Mouse (Mus musculus) kidney, embryonic 14.5 days (tissue): ENCODE measurements around the gene Wbp2nl. TPM values are rescaled to one million over a fixed set of nuclear protein-coding genes. Genes with fewer than 3 reads are reported as not detected.

ENCODE experiments used
- ATAC-seq: fragments of 200-750 bp; cut with Nextera tagmentation; 2 replicates; pipeline ENCODE4 v1.8.0; 2017; ENCODE audit warnings: moderate number of reproducible peaks, mild to moderate bottlenecking, moderate TSS enrichment, moderate library complexity; ENCODE audit not compliant: low FRiP score, low TSS enrichment
- H3K27ac ChIP-seq: fragments of 300-500 bp; sonication (generic); 2 replicates; pipeline ENCODE4 v1.5.1; 2014; ENCODE audit warnings: low read depth, mild to moderate bottlenecking, low read length, moderate library complexity, mixed read lengths
- H3K27me3 ChIP-seq: fragments of 300-500 bp; sonication (generic); 2 replicates; pipeline ENCODE4 v1.6.1; 2014; ENCODE audit warnings: mild to moderate bottlenecking, low read length; ENCODE audit not compliant: control insufficient read depth, insufficient read depth
- H3K36me3 ChIP-seq: fragments of 300-500 bp; sonication (generic); 2 replicates; pipeline ENCODE4 v1.6.1; 2014; ENCODE audit warnings: low read length, mixed read lengths; ENCODE audit not compliant: control insufficient read depth, insufficient read depth
- H3K4me1 ChIP-seq: fragments of 300-500 bp; sonication (generic); 2 replicates; pipeline ENCODE4 v1.6.1; 2014; ENCODE audit warnings: low read length, mixed read lengths; ENCODE audit not compliant: control insufficient read depth, insufficient read depth
- H3K4me2 ChIP-seq: fragments of 300-500 bp; sonication (generic); replicated peaks from 2 replicates; pipeline ENCODE4 v1.6.1; 2014; ENCODE audit warnings: low read depth, mild to moderate bottlenecking, low read length
- H3K4me3 ChIP-seq: fragments of 300-500 bp; sonication (generic); 2 replicates; pipeline ENCODE4 v1.5.1; 2014; ENCODE audit warnings: mild to moderate bottlenecking, low read length
- H3K9ac ChIP-seq: fragments of 300-500 bp; sonication (generic); 2 replicates; pipeline ENCODE4 v1.6.1; 2014; ENCODE audit warnings: low read depth, mild to moderate bottlenecking, low read length, moderate library complexity
- H3K9me3 ChIP-seq: fragments of 300-500 bp; sonication (generic); 2 replicates; pipeline ENCODE4 v1.6.1; 2016; ENCODE audit warnings: low read length; ENCODE audit not compliant: control insufficient read depth
- WGBS: fragments of 180-500 bp; shearing (Covaris S2); extraction: QIAGEN DNeasy Blood & Tissue Kit; methylation state at CpG from one replicate; pipeline ENCODE4 v1.1.7; 2014; 5-methylcytosine and 5-hydroxymethylcytosine counted together
- polyA plus RNA-seq: library from polyadenylated mRNA; unstranded; fragments of >200 nt; fragmentation: Nextera tagmentation; extraction: Ambion mirVana; gene quantifications from 2 replicates; pipeline ENCODE4 v1.2.1, GENCODE M21; 2014

The Wbp2nl gene
- 0.23 and 0.65 TPM in 2 replicates for polyA plus RNA-seq

DNA sequence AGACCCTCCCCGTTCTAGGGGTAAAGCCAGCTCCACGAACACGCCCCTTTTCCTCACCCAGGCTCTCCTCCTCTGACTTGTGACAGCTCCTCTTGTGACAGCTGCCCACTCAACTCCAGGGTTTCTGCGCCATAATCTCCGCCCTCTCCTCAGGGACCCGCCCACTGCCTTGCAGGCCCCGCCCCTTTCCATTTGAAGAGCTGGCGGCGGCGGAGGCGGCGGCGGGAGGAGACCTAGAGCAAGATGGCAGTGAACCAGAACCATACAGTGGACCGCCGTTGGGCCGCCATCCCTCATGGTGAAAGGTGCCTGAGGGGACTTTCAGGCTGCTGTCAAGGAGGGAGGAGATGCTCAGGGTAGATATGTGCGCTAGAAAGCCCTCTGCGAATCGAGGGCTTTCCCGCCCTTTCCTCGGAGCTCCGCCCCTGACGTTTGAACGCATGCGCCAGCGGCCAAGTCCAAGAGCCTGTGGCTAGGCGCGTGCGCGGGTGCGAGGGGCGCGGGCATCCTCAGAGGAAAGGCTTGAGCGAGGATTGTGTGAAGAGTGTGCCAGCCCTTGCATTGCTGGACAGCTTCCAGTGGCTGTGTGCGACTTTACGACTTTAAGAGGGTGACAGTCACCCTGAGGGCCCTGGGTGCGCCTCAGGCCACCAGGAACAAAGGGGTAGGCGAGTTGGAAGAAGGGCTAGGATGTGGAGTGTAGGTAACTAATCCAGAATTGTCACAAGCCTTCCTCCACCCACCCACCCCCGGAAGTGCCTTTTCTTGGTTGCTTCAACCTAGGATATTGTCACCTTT lies at the start of gene Wbp2nl:
Gene Wbp2nl, plus strand, starts transcription at position 191 of the 798 bp plus-strand sequence.
- no peak within 1 kb of the TSS for H3K4me3 ChIP-seq
- no peaks in the 10 kb centered on the region for H3K27me3 ChIP-seq
- 65% methylated on average over 39 of the region's 39 CpGs for WGBS
- no peak within 1 kb of the TSS for H3K4me2 ChIP-seq
- H3K27ac ChIP-seq: no peak within 1 kb of the TSS
- no peaks in the 10 kb centered on the region for H3K4me1 ChIP-seq
- peak; percentile 52; the same call in 1 of the 2 replicates for ATAC-seq
- H3K9ac ChIP-seq: no peak within 1 kb of the TSS
- no peaks in the 10 kb centered on the region for H3K36me3 ChIP-seq
- no peaks in the 10 kb centered on the region for H3K9me3 ChIP-seq

- Histone ChIP-seq H3K4me3 (no peak overlapping the region), H3K4me2 (no peak overlapping the region), H3K27me3 (no peaks in the 10 kb centered on the region), H3K9me3 (no peaks in the 10 kb centered on the region; the same call in 1 of the 2 replicates), H3K36me3 (no peaks in the 10 kb centered on the region), H3K4me1 (no peaks in the 10 kb centered on the region), H3K9ac (no peak overlapping the region), H3K27ac (no peak overlapping the region)
- ATAC-seq: no peak
- 96% methylated on average over 3 of the region's 3 CpGs for WGBS
Measured at GRCm38 (mm10) chr15:82251579-82251978, 47.2 kb upstream of the Wbp2nl start.

- Histone ChIP-seq H3K4me2 (no peak within 1 kb of the TSS), H3K27ac (no peak within 1 kb of the TSS), H3K9me3 (no peaks in the 10 kb centered on the region; the same call in 1 of the 2 replicates), H3K27me3 (no peaks in the 10 kb centered on the region), H3K4me3 (no peak within 1 kb of the TSS), H3K36me3 (no peaks in the 10 kb centered on the region), H3K4me1 (no peaks in the 10 kb centered on the region), H3K9ac (no peak within 1 kb of the TSS)
- WGBS: 94% methylated on average over 6 of the region's 6 CpGs
- ATAC-seq: no peak
Measured at GRCm38 (mm10) chr15:82252097-82252496, 46.7 kb upstream of the Wbp2nl start, which contains the start of gene 1500009C09Rik. TSS of gene 1500009C09Rik (plus strand) at chr15:82252397.

GRCm38 (mm10) chr15:82255248-82255647 lies 43.5 kb upstream of the Wbp2nl start:
- H3K27me3 ChIP-seq: no peaks in the 10 kb centered on the region
- no peak overlapping the region for H3K9ac ChIP-seq
- 55% methylated on average over 4 of the region's 4 CpGs for WGBS
- no peak for ATAC-seq
- no peaks in the 10 kb centered on the region for H3K36me3 ChIP-seq
- H3K27ac ChIP-seq: no peak overlapping the region
- H3K4me1 ChIP-seq: no peaks in the 10 kb centered on the region
- no peak overlapping the region for H3K4me2 ChIP-seq
- no peaks in the 10 kb centered on the region; the same call in 1 of the 2 replicates for H3K9me3 ChIP-seq
- no peak overlapping the region for H3K4me3 ChIP-seq

DNA sequence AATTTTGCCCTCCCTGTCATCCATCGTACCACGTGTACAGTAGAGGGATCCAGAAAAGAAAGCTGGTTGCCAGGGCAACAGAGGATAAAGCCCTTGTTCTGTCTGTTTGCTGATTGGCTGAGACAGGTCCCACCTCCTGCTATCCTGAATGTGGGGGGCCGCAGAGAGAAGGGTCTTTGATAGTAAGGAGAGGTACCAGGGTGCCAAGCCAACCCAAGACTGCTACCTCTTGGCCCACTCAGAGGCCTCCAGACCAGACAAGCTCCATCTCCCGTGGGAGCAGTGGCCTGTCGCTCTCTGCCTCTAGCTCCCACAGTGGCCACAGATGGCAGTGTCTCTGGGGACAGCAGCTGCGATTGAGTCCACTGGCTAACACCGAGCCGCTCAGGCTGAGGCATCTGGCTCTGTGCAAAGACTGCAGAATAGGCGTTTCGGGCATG lies 42.8 kb upstream of the Wbp2nl start:
- 0 out of 2 replicates have a peak, but pooled peaks have one; percentile 7 for ATAC-seq
- WGBS: 28% methylated on average over 10 of the region's 10 CpGs
- Histone ChIP-seq H3K4me1 (no peaks in the 10 kb centered on the region), H3K4me3 (no peak overlapping the region), H3K9ac (no peak overlapping the region), H3K36me3 (no peaks in the 10 kb centered on the region), H3K27ac (no peak overlapping the region), H3K4me2 (no peak overlapping the region), H3K9me3 (no peaks in the 10 kb centered on the region; the same call in 1 of the 2 replicates), H3K27me3 (no peaks in the 10 kb centered on the region)

DNA sequence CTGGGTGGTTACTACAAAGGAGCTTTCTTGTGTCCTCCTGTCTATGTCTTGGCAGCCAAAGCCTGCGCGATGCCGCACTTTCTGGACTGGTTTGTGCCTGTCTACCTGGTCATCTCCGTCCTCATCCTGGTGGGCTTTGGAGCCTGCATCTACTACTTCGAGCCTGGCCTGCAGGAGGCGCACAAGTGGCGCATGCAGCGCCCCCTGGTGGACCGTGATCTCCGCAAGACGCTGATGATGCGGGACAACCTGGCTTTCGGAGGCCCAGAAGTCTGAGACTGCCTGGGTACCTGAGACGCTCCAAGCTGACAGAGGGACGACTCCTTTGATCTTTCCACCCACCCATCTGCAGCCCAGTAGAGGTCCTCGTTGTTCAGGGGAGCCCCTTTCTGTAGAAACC lies 39.2 kb upstream of the Wbp2nl start:
- no peaks in the 10 kb centered on the region for H3K36me3 ChIP-seq
- no peak overlapping the region for H3K4me3 ChIP-seq
- no peak for ATAC-seq
- H3K4me2 ChIP-seq: no peak overlapping the region
- no peaks in the 10 kb centered on the region for H3K4me1 ChIP-seq
- H3K27ac ChIP-seq: no peak overlapping the region
- WGBS: 16% methylated on average over 16 of the region's 16 CpGs
- H3K27me3 ChIP-seq: no peaks in the 10 kb centered on the region
- no peaks in the 10 kb centered on the region for H3K9me3 ChIP-seq
- no peak overlapping the region for H3K9ac ChIP-seq

- Histone ChIP-seq H3K4me2 (no peak overlapping the region), H3K27me3 (no peaks in the 10 kb centered on the region), H3K4me3 (no peak overlapping the region), H3K36me3 (no peaks in the 10 kb centered on the region), H3K9me3 (no peaks in the 10 kb centered on the region), H3K27ac (no peak overlapping the region), H3K9ac (no peak overlapping the region), H3K4me1 (no peaks in the 10 kb centered on the region)
- peak; percentile 40; the same call in 1 of the 2 replicates for ATAC-seq
- 15% methylated on average over 6 of the region's 6 CpGs for WGBS
Measured at GRCm38 (mm10) chr15:82266356-82266755, 32.4 kb upstream of the Wbp2nl start.

- H3K4me3 ChIP-seq: no peak overlapping the region
Measured at GRCm38 (mm10) chr15:82268185-82268584, 30.6 kb upstream of the Wbp2nl start.

GRCm38 (mm10) chr15:82268783-82269182 lies 30.0 kb upstream of the Wbp2nl start:
- Histone ChIP-seq H3K4me2 (no peak overlapping the region), H3K27ac (no peak overlapping the region), H3K4me1 (no peaks in the 10 kb centered on the region), H3K9me3 (no peaks in the 10 kb centered on the region), H3K36me3 (no peaks in the 10 kb centered on the region), H3K4me3 (no peak overlapping the region), H3K9ac (no peak overlapping the region), H3K27me3 (no peaks in the 10 kb centered on the region; the same call in 1 of the 2 replicates)
- no peak for ATAC-seq
- 89% methylated on average over 9 of the region's 9 CpGs for WGBS

More at GRCm38 (mm10) chr15:82268185-82268584, 30.6 kb upstream of the Wbp2nl start:
- Histone ChIP-seq H3K27ac (no peak overlapping the region), H3K4me2 (no peak overlapping the region), H3K9ac (no peak overlapping the region), H3K9me3 (no peaks in the 10 kb centered on the region), H3K27me3 (no peaks in the 10 kb centered on the region; the same call in 1 of the 2 replicates), H3K36me3 (no peaks in the 10 kb centered on the region), H3K4me1 (no peaks in the 10 kb centered on the region)
- no peak for ATAC-seq
- 23% methylated on average over 3 of the region's 3 CpGs for WGBS
